Mouse (Mus musculus): ENCODE measurements at regions not wholly inside any gene's neighbourhood (a gene's known extent, or its start where the extent isn't known, plus 50 kb on each side); places are given as distances from the start of the nearest gene placed in this dataset.
A peak's percentile ranks its signal among the peaks of the same experiment; 100 is the strongest.

DNA sequence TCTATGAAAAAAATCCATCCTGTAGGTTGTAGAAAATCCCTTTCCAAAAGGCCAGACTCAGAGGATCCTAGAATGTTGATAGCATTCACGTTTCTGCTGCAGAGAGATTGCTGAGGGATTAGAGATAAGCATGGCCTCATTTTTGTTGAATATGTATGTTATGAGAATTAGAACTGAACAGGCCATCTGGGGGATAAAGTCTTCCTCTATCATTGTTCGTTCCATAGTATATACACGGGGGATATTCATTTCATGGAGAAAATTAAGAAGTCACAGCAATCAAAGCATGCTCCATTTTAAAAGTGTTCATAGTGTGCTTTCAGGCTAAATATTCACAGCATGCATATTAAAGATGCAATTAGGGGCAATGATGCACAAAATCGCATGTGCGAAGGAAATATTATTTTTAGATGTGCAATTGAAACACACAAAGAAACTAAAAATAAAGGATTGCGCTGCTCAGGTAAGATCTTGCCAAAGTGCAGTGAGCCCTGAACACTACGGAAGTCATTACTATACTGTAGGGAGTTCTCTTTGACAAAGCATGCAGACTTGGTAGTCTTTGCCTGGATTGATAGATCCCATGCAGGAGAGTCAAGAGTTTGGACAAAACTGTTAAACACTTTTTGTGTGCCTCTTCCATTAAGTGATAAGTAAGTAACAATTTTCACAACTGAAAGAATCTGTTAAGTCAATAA is 511.5 kb downstream of the Phf3 start:
- DNase-seq (ENCODE audit: low spot score in 2 of 2) = no peak

DNA sequence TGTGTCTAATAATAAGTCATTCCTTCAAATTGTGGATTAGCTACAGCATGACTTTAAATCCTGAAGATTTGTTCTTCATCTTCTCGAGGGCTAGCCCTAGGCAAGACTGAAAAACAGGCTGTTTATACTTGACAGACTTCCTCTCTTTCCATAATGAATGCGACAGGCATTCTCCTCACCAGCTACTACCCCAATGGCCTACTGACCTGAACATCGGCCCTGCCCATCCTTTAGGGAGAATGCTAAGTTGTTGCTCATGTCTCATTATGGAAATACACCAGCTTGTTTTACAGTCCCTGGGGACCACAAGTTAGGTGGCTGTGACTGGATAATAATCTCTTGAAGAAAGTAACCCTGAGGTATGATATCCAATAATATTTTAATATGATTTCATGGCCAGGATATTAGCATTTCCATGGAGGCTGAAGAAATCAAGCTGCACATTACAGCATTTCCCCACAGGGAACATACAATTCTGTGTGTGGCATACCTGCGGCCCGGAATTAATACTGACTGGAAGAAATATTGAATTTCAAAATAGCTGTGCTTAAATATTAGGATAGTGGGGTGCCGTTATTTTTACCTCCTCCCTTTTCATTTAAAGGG is 553.0 kb downstream of the Phf3 start:
- no peak for DNase-seq (ENCODE audit: low spot score in 2 of 2)

DNA sequence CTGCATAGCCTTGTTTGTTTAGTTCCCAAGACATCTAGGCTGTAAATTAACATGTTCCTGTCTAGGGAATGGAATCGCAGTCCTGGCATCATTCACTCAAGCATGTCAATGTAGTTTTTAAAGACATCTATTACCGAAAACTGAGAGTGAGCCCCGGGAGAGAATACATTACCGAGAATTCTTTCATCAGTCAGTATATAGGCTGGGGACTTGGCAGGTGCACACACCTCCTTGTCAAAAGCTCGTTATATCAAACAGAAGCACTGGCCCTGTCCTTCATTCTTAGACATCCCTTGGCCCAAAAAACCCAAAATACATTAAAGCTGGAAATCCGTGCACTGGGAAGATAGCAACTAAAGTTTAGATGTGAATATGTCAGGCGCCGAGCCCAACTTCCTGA is 555.5 kb downstream of the Phf3 start:
- DNase-seq (ENCODE audit: low spot score in 2 of 2) = no peak

DNA sequence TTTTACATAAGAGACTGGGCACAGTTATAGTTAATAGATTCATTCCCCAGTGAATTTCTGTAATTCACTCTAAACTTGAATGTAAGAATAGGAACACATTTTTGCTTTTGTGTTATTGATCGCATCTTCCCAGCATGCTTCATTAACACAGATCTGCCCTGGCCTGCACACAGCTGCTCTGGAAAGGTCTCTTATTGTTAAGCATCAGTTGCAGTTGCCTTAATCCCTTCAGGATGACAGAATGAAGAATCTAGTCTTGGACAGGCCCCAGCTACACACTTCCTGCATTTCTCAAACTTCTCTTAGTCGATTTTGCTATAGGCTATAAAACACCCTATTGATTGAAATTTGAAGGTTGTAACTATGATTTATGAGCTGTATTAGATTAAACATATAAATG is 584.6 kb downstream of the Phf3 start:
- no peak for DNase-seq (ENCODE audit: low spot score in 2 of 2)

DNA sequence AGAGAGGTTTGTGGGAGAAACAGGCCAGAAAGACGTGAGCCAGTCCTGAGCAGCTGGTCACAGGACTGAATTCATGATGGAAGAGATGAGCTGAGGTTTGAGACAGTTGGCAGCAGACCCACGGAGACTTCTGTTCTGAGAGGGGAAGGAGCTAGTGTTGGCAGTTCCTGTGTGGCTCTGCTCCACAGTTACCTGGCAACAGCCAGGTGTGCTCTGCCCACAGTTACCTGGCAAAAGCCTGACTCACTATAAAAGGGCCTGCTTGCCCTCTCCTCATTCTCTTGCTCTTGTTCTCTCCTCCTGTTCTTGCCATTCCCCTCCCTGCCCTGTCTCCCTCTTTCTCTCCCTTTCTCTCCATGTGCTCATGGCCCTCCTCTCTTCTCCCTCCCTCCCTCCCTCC is 611.3 kb downstream of the Phf3 start:
- DNase-seq (ENCODE audit: low spot score in 2 of 2) = no peak

DNA sequence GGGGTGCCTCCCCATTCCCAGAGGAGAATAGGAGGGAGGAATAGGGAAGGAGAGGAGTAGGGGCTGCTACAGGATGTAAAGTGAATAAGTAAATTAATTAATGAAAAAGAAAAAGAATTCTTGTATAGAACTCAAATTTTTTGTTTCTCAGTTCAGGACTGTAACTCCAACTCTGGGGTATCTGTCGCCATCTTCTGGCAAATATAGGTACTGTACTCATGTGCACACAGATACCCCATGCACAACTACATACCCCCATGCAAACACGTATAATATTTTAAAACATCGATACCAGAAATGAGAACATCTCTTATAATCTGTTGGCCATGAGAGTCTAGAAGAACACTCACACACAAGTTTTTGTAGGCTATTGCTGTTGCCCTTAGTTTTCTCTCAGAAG is 614.2 kb downstream of the Phf3 start:
- no peak for DNase-seq (ENCODE audit: low spot score in 2 of 2)

DNA sequence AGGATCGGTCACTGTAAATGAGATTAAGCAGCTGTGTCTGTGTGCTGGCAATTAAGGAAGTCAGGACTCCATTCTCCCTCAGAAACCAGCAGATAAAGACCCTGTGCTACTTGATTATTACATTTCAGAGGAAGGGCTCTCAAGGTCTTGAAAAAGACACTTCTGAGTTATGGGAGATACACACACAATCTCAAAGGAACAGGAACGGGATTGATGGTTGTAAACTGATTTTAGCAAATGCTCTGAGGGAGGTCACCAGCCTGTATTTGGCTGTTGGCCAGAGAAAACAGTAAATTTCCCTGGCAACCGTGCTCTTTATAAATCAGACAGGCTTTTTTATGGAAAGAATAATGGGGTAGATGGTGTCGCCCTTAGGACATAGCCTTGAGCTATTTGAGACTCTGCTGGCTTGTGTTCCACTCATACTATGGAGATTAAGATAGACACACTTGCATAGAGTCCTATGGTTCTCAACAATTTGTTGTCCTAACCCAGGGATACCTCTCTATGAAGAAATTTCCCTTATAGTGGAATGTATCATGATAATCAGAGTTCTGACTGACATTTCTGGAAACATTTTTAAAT is 656.9 kb downstream of the Phf3 start:
- DNase-seq (ENCODE audit: low spot score in 2 of 2) = no peak

DNA sequence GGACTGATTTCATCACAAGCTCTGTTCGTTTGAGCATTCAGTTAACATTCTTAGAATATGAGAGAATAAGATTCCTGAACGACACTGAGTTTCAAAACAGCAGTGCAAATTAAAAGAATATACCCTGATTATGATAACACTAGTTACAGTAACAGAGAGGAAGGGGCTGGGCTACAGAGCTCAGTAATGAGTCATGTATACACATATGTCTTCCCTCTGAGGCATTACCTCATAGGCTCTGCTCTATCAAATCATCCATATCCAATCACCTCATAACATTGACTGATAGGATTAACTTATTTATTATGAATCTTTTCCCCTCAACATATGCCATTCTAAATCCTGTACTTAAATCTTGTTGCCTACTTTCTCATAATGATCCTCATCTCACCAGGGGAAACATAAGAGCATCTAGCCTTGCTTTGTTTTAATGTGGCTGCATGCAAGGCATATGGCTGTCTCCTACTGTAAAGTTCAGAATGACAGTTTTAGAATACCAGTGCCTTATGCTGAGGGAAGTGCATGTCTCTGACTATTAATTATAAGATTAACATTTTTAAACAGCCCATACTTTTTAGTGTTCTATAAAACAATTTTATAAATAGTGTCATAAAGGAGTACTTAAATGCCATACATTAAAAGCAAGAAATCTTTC is 669.0 kb downstream of the Phf3 start:
- DNase-seq (ENCODE audit: low spot score in 2 of 2) = no peak

DNA sequence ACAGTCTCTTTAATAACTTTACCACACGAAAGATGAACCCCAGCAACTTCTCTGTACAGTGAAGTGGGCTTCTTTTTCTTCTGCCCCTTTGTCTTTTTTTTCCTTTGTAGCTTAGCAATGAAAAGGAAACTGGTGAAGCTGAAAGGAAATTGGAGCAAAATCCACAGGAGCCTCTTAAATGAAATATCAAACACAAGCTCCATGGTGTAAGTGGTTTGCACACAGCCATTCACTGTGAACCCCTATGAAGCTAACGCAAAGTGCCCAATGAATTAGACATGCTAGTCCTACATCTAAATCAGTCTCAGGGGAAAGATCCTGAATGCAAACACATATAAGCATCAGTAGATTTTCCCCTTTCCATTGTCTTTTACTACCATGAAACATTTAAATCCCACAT is 697.5 kb downstream of the Phf3 start:
- no peak for DNase-seq (ENCODE audit: low spot score in 2 of 2)

DNA sequence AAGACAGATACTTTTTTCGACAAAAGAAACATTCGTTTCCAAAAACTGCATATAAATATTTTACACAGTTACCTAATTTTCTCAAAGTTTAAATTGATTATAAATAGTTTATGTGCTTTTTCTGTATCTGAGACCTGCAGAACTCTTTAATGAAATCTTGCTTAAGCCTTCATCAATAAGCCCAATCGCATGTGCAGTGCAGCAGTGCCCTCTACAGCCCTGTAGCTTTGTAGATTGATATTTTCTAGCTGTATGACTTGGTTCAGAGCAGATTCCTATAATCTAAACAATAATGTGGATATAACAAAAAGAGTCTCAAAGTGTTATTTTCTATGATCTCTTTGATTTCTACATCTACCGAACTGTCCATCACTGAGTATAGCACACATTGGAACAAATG is 728.7 kb downstream of the Phf3 start:
- peak; percentile 16 to 55 for DNase-seq (ENCODE audit: low spot score in 2 of 2)

DNA sequence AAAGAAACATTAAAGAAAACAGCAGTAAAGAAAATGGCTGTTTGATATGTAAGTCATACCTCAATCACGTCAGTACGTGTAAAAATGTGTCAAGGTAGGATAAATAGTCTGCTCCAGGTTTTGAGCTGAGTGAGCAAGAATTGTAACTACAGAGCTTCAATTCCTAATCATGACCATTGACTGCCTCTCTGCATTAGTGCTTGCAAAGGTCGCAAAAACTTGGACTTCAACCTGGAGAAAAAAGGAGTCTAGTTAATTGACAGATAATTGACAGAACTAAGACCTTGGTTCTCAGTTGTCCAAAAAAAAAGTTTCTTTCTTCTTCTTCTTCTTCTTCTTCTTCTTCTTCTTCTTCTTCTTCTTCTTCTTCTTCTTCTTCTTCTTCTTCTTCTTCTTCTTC is 759.5 kb downstream of the Phf3 start:
- no peak for DNase-seq (ENCODE audit: low spot score in 2 of 2)

All from frontal cortex, postnatal 10 days (tissue).